Mouse (Mus musculus) heart, embryonic 15.5 days (tissue): ENCODE data around the gene Ptges3l. TPM values are rescaled to one million over a fixed set of nuclear protein-coding genes. Genes with fewer than 3 reads are reported as not detected.
"Not testable (repeated sequence)": the region's sequence is repeated elsewhere in the genome, so short reads cannot be mapped to it uniquely, and the experiment has no call there.

Source experiments
- ATAC-seq: fragments of 200-750 bp; cut with Nextera tagmentation; replicated peaks from 2 replicates; pipeline ENCODE4 v1.8.0; 2017; ENCODE audit warnings: low read depth, moderate TSS enrichment; ENCODE audit not compliant: insufficient number of reproducible peaks, insufficient read depth, low FRiP score
- H3K27ac ChIP-seq: fragments of 300-500 bp; sonication (generic); 2 replicates; pipeline ENCODE4 v1.5.1; 2015; ENCODE audit warnings: mild to moderate bottlenecking, inconsistent platforms
- H3K27me3 ChIP-seq: fragments of 300-500 bp; sonication (generic); 2 replicates; pipeline ENCODE4 v1.6.1; 2015; ENCODE audit warnings: inconsistent platforms
- H3K36me3 ChIP-seq: fragments of 300-500 bp; sonication (generic); 2 replicates; pipeline ENCODE4 v1.6.1; 2015; ENCODE audit warnings: mild to moderate bottlenecking, inconsistent platforms
- H3K4me1 ChIP-seq: fragments of 300-500 bp; sonication (generic); replicated peaks from 2 replicates; pipeline ENCODE4 v1.6.1; 2015; ENCODE audit warnings: inconsistent platforms
- H3K4me2 ChIP-seq: fragments of 300-500 bp; sonication (generic); 2 replicates; pipeline ENCODE4 v1.6.1; 2015; ENCODE audit warnings: inconsistent platforms, mild to moderate bottlenecking, moderate library complexity
- H3K4me3 ChIP-seq: fragments of 300-500 bp; sonication (generic); 2 replicates; pipeline ENCODE4 v1.5.1; 2015; ENCODE audit warnings: mild to moderate bottlenecking, inconsistent platforms
- H3K9ac ChIP-seq: fragments of 300-500 bp; sonication (generic); 2 replicates; pipeline ENCODE4 v1.6.1; 2015; ENCODE audit warnings: mild to moderate bottlenecking, inconsistent platforms
- H3K9me3 ChIP-seq: fragments of 300-500 bp; sonication (generic); replicated peaks from 2 replicates; pipeline ENCODE4 v1.6.1; 2016; ENCODE audit warnings: inconsistent platforms
- WGBS: fragments of 180-500 bp; shearing (Covaris S2); methylation state at CpG from one replicate; pipeline ENCODE4 v1.1.7; 2015; ENCODE audit warnings: mixed read lengths; 5-methylcytosine and 5-hydroxymethylcytosine counted together
- polyA plus RNA-seq: library from polyadenylated mRNA; unstranded; fragments of >200 nt; fragmentation: Nextera tagmentation; extraction: Ambion mirVana; gene quantifications from 2 replicates; pipeline ENCODE4 v1.2.1, GENCODE M21; 2015

Gene Ptges3l
- 66.5 and 81.5 TPM in 2 replicates for polyA plus RNA-seq

DNA sequence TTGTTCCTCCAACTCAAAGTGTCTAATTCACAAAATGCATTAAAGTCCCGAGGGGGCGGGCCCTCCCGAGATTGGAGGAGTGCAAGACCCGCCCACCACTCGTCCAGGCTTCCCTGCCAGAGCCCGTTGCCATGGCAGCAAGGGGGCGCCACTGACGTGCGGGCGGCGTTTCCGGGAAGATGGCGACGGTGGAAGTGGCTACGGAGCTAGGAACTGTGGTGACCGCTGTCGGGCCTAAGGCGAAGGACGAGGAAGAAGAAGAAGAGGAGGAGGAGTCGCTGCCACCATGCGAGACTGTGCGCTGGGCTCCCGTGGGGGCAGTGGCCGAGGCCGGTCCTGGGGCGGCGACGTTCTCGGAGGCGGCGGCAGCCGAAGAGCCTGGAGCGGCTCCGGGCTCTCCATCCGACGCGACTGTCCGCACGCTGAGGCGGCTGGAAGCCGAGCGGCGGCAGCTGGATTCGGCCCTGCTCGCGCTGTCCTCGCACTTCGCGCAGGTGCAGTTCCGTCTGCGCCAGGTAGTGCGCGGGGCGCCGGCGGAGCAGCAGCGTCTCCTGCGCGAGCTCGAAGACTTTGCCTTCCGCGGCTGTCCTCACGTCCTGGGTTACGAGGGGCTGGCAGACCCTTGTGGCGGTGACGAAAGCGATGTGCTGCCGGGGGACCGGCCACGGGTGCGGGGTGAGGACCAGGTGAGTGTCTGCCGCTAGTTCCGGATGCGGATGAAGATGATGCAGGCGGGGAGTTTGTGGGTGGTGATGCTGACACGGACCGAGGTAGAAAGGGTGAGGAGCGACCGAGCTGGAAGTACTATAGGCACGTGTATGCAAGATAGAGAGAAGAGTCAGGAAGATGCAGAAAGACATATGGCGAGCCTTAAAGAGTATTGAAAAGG lies at the start of gene Ptges3l, which contains the start of gene Rundc1:
Ptges3l (minus strand) TSS at position 409 of the 889 bp plus-strand sequence.
Rundc1 (plus strand) TSS at position 161 of the 889 bp plus-strand sequence.
- Histone ChIP-seq H3K9ac (peak within 1 kb of the TSS; percentile 91), H3K27me3 (no peaks in the 10 kb centered on the region), H3K4me3 (peak within 1 kb of the TSS; percentile 98), H3K4me2 (peak within 1 kb of the TSS; percentile 83), H3K9me3 (no peaks in the 10 kb centered on the region), H3K4me1 (peaks cover 23% of the 10 kb centered on the region), H3K27ac (peak within 1 kb of the TSS; percentile 97), H3K36me3 (peaks cover 18% of the 10 kb centered on the region)
- under 1% methylated on average over 81 of the region's 81 CpGs for WGBS
- ATAC-seq = peak; percentile 88

DNA sequence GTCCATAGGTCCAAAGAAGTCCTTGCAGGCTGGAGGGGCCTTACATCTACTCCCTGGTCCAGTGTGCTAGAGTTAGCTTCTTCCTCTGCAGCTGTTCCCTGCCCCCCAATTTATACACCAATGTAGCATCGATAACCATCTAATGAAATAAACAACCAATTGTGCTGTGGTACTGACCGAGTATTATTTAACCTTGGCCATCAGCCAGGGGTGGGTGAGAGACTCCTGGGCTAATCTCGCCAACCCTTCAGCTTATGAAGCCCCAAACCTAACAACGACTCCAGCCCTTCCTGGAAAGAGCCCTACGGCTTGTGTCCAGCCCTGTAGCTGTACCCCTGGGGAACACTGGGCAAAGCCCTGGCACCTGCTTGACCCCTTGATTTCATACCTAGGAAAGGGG lies 49.2 kb upstream of the Ptges3l start:
- Histone ChIP-seq H3K4me3 (no peak overlapping the region), H3K9me3 (no peaks in the 10 kb centered on the region), H3K4me2 (no peak overlapping the region), H3K9ac (no peak overlapping the region), H3K4me1 (peaks cover 8% of the 10 kb centered on the region), H3K27ac (no peak overlapping the region), H3K27me3 (no peaks in the 10 kb centered on the region), H3K36me3 (no peaks in the 10 kb centered on the region)
- WGBS = 62% methylated on average over 5 of the region's 5 CpGs
- ATAC-seq = no peak

DNA sequence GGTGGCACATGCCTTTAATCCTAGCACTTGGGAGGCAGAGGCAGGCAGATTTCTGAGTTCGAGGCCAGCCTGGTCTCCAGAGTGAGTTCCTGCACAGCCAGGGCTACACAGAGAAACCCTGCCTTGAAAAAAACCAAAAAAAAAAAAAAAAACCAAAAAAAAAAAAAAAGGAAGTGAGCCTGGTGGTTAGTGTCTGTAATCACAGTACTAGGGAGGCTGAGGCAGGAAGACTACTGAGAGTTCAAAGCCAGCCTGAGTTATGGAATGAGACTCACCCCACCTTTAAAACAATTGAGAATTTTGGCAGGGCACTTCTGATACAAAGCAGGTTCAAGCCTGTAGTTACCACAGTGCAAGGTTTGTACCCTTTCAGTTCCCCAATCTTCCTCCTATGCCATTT lies 48.6 kb upstream of the Ptges3l start:
- not testable (repeated sequence) for H3K27ac ChIP-seq, H3K4me1 ChIP-seq, H3K9ac ChIP-seq, H3K4me3 ChIP-seq, ATAC-seq, H3K9me3 ChIP-seq, H3K4me2 ChIP-seq, H3K27me3 ChIP-seq, H3K36me3 ChIP-seq
- WGBS = 55% methylated on average over 1 of the region's 1 CpGs

DNA sequence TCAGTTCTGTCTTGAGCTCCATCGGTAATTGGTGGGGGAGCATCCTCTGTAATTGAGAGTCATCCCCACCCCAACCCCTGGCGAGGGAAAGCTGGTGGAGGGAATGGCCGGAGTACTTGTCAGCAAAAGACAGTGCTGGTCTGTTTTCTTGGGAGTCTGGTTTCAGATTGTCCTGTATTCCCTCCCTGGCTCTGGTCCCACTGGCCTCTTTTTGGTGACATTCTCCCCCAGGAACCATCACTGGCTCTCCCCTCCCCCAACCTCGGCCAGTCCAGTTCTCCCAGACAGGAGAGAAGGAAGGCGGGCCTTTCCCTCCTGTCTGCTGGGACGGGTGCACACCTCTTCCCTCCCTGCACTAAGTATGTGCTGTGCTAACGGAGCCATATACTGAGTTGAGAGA lies 47.2 kb upstream of the Ptges3l start:
- WGBS = 47% methylated on average over 7 of the region's 7 CpGs
- Histone ChIP-seq H3K4me1 (peaks cover 16% of the 10 kb centered on the region), H3K27ac (no peak overlapping the region), H3K9ac (no peak overlapping the region), H3K27me3 (no peaks in the 10 kb centered on the region), H3K36me3 (no peaks in the 10 kb centered on the region), H3K4me3 (no peak overlapping the region), H3K4me2 (no peak overlapping the region), H3K9me3 (no peaks in the 10 kb centered on the region)
- no peak for ATAC-seq

DNA sequence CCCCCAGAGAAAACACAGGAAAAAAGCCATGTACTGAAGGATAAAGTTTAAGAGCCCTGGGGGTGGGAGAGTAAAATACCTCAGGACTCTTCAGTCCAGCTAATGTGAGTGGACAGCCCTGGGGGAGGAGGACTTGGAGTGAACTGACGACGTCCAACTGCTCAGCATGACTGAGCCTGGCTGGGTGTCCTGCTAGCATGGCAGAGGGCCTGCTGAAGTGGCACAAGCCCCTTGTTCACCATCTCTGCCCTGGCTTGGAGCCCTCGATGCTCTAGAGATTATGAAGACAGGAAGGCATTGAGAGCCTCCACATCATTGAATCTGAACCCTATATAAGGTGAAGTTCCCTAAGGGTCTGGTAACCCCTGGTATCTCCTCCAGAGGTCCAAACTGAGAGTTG lies 46.8 kb upstream of the Ptges3l start:
- WGBS = 44% methylated on average over 3 of the region's 3 CpGs
- H3K4me2 ChIP-seq = no peak overlapping the region
- no peaks in the 10 kb centered on the region for H3K9me3 ChIP-seq
- ATAC-seq = no peak
- H3K27ac ChIP-seq = no peak overlapping the region
- H3K9ac ChIP-seq = no peak overlapping the region
- H3K36me3 ChIP-seq = no peaks in the 10 kb centered on the region
- no peaks in the 10 kb centered on the region for H3K27me3 ChIP-seq
- H3K4me3 ChIP-seq = no peak overlapping the region
- H3K4me1 ChIP-seq = peaks cover 20% of the 10 kb centered on the region

DNA sequence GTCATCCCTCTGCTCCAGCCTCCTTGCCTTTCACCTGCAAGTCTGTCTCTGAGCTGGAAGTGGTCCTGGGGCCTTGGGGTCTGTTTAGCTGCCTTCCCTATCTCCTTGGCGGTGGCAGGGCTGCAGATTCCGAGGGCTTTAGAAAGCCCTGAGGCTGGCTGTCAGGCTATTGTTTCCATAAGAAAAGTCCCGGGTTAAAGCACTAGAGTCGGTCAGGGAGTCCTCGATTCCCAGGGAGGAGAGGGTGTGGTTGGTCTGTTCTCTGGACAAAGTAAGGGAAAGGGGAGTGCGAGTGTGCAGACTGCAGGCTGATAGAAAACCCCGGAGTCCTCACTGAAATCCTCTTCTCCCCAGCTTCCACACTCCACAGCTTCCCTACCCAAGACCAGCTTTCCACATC lies 45.1 kb upstream of the Ptges3l start:
- no peak overlapping the region for H3K4me2 ChIP-seq
- H3K27me3 ChIP-seq = no peaks in the 10 kb centered on the region
- no peaks in the 10 kb centered on the region for H3K9me3 ChIP-seq
- H3K27ac ChIP-seq = no peak overlapping the region
- peaks cover 28% of the 10 kb centered on the region for H3K4me1 ChIP-seq
- ATAC-seq = no peak
- no peak overlapping the region for H3K9ac ChIP-seq
- WGBS = 32% methylated on average over 7 of the region's 7 CpGs
- no peaks in the 10 kb centered on the region for H3K36me3 ChIP-seq
- no peak overlapping the region for H3K4me3 ChIP-seq

DNA sequence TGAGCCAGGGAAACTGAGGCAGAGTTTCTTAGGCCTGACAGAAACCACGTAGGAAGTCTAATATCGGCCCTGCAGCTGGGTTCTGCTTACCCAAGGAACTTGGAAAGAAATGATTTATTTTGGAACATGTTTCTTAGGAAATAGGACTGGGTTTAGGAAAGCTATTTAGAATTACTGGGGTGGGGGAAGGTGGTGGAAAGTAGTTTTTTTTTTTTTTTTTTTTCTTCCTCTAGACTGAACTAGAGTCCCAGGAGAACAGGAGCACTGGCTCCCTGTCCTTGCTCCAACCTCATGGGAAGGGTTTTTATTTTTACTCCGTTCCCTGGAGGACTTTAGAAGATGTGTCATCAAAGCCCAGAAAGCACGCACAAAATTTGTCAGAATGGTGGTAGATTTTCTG lies 44.0 kb upstream of the Ptges3l start:
- peaks cover 36% of the 10 kb centered on the region for H3K4me1 ChIP-seq
- no peaks in the 10 kb centered on the region for H3K9me3 ChIP-seq
- peak overlapping the region; percentile 84 for H3K4me3 ChIP-seq
- WGBS = 64% methylated on average over 4 of the region's 4 CpGs
- H3K36me3 ChIP-seq = no peaks in the 10 kb centered on the region
- ATAC-seq = no peak
- H3K9ac ChIP-seq = peak overlapping the region; percentile 78
- peak overlapping the region; percentile 88 for H3K4me2 ChIP-seq
- no peak overlapping the region for H3K27ac ChIP-seq
- no peaks in the 10 kb centered on the region for H3K27me3 ChIP-seq

DNA sequence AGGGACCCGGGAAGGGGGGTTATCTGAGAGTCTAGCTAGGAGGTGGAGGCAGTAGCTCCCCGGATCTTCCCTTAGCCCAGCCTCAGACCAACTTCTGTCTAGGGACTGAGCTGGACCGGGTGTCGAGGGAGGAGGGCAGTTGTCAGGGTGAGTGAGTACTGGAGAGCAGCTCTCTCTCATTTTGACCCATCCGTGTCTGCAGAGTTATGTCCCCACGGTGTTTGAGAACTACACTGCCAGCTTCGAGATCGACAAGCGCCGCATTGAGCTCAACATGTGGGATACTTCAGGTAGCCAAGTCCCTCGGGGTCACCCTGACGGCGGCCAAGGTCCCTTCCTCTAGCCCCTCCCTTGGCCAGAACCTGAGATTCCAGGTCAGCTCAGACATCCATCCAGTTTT lies 43.6 kb upstream of the Ptges3l start:
- no peaks in the 10 kb centered on the region for H3K36me3 ChIP-seq
- peak overlapping the region; percentile 84 for H3K4me3 ChIP-seq
- no peak for ATAC-seq
- H3K4me1 ChIP-seq = peaks cover 40% of the 10 kb centered on the region
- H3K27ac ChIP-seq = no peak overlapping the region
- H3K9me3 ChIP-seq = no peaks in the 10 kb centered on the region
- H3K9ac ChIP-seq = peak overlapping the region; percentile 78
- peak overlapping the region; percentile 88 for H3K4me2 ChIP-seq
- no peaks in the 10 kb centered on the region for H3K27me3 ChIP-seq
- WGBS = 9% methylated on average over 13 of the region's 13 CpGs

DNA sequence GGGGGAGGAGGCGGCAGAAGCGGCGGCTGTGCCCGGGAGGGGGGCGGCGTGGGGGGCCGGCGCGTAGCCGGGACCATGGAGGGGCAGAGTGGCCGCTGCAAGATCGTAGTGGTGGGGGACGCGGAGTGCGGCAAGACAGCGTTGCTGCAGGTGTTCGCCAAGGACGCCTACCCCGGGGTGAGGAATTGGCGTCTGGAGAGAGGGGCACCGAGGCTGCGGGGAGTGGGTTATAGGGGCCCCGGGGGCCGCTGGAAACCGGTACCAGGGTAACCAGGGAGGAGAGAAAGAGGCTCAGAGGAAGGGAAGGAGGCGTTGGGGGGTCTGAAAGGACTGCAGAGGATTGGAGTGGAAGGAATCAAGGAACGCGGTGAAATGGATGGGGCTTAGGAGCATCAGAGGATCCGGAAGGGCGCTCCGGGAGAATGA lies 43.1 kb upstream of the Ptges3l start:
- Histone ChIP-seq H3K4me2 (peak overlapping the region; percentile 88), H3K27me3 (no peaks in the 10 kb centered on the region), H3K36me3 (no peaks in the 10 kb centered on the region), H3K9me3 (no peaks in the 10 kb centered on the region), H3K4me3 (peak overlapping the region; percentile 84), H3K9ac (peak overlapping the region; percentile 78), H3K4me1 (peaks cover 44% of the 10 kb centered on the region), H3K27ac (peak overlapping the region; percentile 53)
- WGBS = under 1% methylated on average over 30 of the region's 31 CpGs
- ATAC-seq = peak; percentile 2; the same call in 1 of the 2 replicates

DNA sequence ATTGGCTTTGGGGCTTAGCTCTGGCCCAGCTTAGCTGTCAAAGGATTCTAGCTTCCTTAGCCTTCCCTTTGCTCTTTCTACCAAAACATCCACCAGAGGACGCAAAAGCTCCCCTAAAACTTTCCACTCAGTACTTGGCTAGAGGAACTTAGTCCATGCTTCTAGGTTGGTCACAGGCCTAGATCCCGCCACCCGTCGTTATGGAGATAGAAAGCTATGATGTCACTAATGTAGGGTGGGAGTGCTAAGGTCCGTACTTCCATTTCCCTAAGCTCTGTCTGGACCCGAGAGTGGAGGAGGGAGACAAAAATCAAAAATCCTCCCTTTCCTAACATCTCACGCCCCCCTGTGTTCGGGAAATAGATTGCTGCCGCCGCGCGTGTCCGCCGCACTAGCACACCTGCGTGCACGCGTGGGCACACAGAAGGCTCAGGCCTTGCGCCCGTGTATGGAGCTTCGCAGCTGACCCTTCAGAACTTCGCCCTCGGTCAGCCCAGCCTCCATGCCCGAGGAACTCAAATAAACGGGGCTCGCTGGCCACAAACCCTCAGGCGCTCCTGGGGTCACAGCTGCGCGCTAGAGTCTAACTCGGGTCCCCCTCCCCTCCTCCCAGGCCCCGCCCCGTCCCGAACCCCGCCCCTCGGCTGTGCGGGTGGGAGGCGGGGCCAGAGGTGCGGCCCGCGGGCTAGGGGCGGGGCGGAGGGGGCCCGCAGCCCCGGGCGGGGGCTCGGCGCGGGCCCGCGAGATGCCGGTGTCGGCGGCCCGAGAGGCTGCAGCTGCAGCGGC lies 42.5 kb upstream of the Ptges3l start:
- Histone ChIP-seq H3K4me1 (peaks cover 50% of the 10 kb centered on the region), H3K4me3 (peak overlapping the region; percentile 84), H3K9me3 (no peaks in the 10 kb centered on the region), H3K36me3 (peaks cover under 1% of the 10 kb centered on the region; the same call in 1 of the 2 replicates), H3K27ac (peak overlapping the region; percentile 53), H3K4me2 (peak overlapping the region; percentile 88), H3K27me3 (no peaks in the 10 kb centered on the region), H3K9ac (peak overlapping the region; percentile 78)
- peak; percentile 83 for ATAC-seq
- under 1% methylated on average over 53 of the region's 54 CpGs for WGBS

DNA sequence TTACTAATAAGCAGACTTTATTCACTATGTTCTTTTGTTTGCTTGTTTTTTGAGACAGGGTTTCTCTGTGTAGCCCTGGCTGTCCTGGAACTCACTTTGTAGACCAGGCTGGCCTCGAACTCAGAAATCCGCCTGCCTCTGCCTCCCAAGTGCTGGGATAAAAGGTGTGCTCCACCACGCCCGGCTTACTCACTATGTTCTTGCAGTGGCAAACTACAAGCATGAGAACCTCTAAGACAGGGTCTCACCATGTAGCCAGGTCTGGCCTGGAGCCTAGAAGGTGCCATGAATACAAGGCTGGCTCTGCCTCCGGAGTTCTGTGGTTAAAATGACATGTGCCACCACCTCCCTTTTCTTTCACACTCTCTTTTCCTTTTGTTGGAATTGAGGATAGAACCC lies 41.4 kb upstream of the Ptges3l start:
- Histone ChIP-seq H3K36me3 (peaks cover 11% of the 10 kb centered on the region), H3K4me1 (peaks cover 53% of the 10 kb centered on the region), H3K9ac (peak overlapping the region; percentile 78; the same call in 1 of the 2 replicates), H3K4me3 (peak overlapping the region; percentile 91), H3K4me2 (peak overlapping the region; percentile 93)
- H3K9me3 ChIP-seq, H3K27me3 ChIP-seq, ATAC-seq, H3K27ac ChIP-seq: not testable (repeated sequence)
- 60% methylated on average over 5 of the region's 5 CpGs for WGBS
